Mouse (Mus musculus) heart, adult 2 months (tissue): ENCODE results near the gene Ccdc80.

ENCODE experiments used
- CTCF ChIP-seq: fragments of 200-600 bp; IDR thresholded peaks from 2 replicates; pipeline ENCODE4 v1.8.1; 2022; ENCODE audit warnings: antibody characterized with exemption, mild to moderate bottlenecking, moderate library complexity
- EP300 ChIP-seq: fragments of 200-500 bp; IDR thresholded peaks from 2 replicates; pipeline ENCODE4 v1.6.1; 2011; ENCODE audit warnings: low read depth, low read length, control low read depth; ENCODE audit not compliant: insufficient read depth
- POLR2A ChIP-seq: fragments of 200-500 bp; IDR thresholded peaks from 2 replicates; pipeline ENCODE4 v1.6.1; 2011; ENCODE audit warnings: mild to moderate bottlenecking, low read depth, low read length, control low read depth; ENCODE audit not compliant: insufficient read depth

DNA sequence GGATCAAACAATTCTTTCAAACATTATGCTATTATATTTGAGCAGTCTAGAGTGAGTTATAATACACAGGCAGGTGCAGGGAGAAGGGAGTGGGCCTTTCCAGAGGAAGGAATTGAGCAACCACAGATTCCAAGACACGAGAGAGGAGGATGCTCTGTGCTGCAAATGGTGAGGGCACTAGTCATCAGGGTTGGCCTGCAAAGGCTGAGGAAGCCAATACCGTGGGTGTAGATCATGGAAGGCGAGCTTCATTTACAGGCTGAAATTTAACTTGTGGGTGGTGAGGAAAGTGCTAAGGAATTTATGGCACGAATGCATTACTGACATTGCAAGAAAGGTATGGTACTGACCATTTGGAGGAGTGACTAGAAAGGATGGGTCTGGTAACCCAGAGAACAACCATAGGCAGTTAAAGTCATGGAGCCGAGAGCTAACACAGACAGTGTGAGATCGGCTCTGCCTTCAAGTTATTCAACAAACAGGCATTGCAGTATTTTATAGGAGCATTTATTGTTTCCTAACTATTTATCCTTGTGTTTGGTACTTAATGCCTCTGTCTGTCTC is 15.6 kb upstream of the Ccdc80 start:
- TF ChIP-seq POLR2A, result no peak
- TF ChIP-seq CTCF, result no peak
- no peak for TF ChIP-seq EP300
